Mouse (Mus musculus): ENCODE data around the gene Il34.

The Il34 gene

GRCm38 (mm10) chr8:110779924-110780718 is 25.6 kb downstream of the Il34 start:
- DNase-seq (ENCODE audit: low read depth, low spot score), result no peak

GRCm38 (mm10) chr8:110776335-110776734 is 29.4 kb downstream of the Il34 start:
- DNase-seq (ENCODE audit: low read depth, low spot score), result no peak

GRCm38 (mm10) chr8:110775721-110776120 is 30.0 kb downstream of the Il34 start:
- no peak for DNase-seq (ENCODE audit: low read depth, low spot score)

GRCm38 (mm10) chr8:110775316-110775715 is 30.4 kb downstream of the Il34 start:
- DNase-seq (ENCODE audit: low read depth, low spot score), result no peak

- no peak for DNase-seq (ENCODE audit: low read depth, low spot score)
Observed at GRCm38 (mm10) chr8:110774725-110775124, 31.0 kb downstream of the Il34 start.

GRCm38 (mm10) chr8:110774047-110774446 is 31.7 kb downstream of the Il34 start:
- no peak for DNase-seq (ENCODE audit: low read depth, low spot score)

- DNase-seq (ENCODE audit: low read depth, low spot score), result no peak
Observed at GRCm38 (mm10) chr8:110772452-110772851, 33.3 kb downstream of the Il34 start.

- no peak for DNase-seq (ENCODE audit: low read depth, low spot score)
Observed at GRCm38 (mm10) chr8:110767261-110767660, 38.5 kb downstream of the Il34 start.

- no peak for DNase-seq (ENCODE audit: low read depth, low spot score)
Observed at GRCm38 (mm10) chr8:110764671-110765070, 41.1 kb downstream of the Il34 start.

- no peak for DNase-seq (ENCODE audit: low read depth, low spot score)
Observed at GRCm38 (mm10) chr8:110761988-110762387, 43.7 kb downstream of the Il34 start.

GRCm38 (mm10) chr8:110761185-110761584 is 44.5 kb downstream of the Il34 start:
- no peak for DNase-seq (ENCODE audit: low read depth, low spot score)

- no peak for DNase-seq (ENCODE audit: low read depth, low spot score)
Observed at GRCm38 (mm10) chr8:110760280-110760940, 45.3 kb downstream of the Il34 start.

GRCm38 (mm10) chr8:110756196-110756595 is 49.5 kb downstream of the Il34 start:
- DNase-seq (ENCODE audit: low read depth, low spot score), result no peak

GRCm38 (mm10) chr8:110755511-110756170 is 50.1 kb downstream of the Il34 start:
- DNase-seq (ENCODE audit: low read depth, low spot score), result no peak

GRCm38 (mm10) chr8:110754713-110755112 is 51.0 kb downstream of the Il34 start:
- no peak for DNase-seq (ENCODE audit: low read depth, low spot score)

- DNase-seq (ENCODE audit: low read depth, low spot score), result no peak
Observed at GRCm38 (mm10) chr8:110751490-110751889, 54.2 kb downstream of the Il34 start.

GRCm38 (mm10) chr8:110750269-110750668 is 55.5 kb downstream of the Il34 start:
- DNase-seq (ENCODE audit: low read depth, low spot score), result no peak

- peak; percentile 55 for DNase-seq (ENCODE audit: low read depth, low spot score)
Observed at GRCm38 (mm10) chr8:110749500-110750170, 56.1 kb downstream of the Il34 start.

GRCm38 (mm10) chr8:110746661-110747060 is 59.1 kb downstream of the Il34 start:
- no peak for DNase-seq (ENCODE audit: low read depth, low spot score)

- no peak for DNase-seq (ENCODE audit: low read depth, low spot score)
Observed at GRCm38 (mm10) chr8:110745162-110745561, 60.6 kb downstream of the Il34 start.

GRCm38 (mm10) chr8:110742452-110742818 is 63.3 kb downstream of the Il34 start:
- DNase-seq (ENCODE audit: low read depth, low spot score), result no peak

GRCm38 (mm10) chr8:110741816-110742451 is 63.8 kb downstream of the Il34 start:
- no peak for DNase-seq (ENCODE audit: low read depth, low spot score)

Measured in c-Kit-negative CD71-positive TER-119-positive erythroid progenitor cells, embryonic 14.5 days (primary cell).